Mouse (Mus musculus) stomach, embryonic 16.5 days (tissue): ENCODE data around the gene Slc25a45. TPM values are rescaled to one million over a fixed set of nuclear protein-coding genes. Genes with fewer than 3 reads are reported as not detected.

Source experiments
- ATAC-seq: fragments of 200-750 bp; cut with Nextera tagmentation; 2 replicates; pipeline ENCODE4 v1.8.0; 2017; ENCODE audit warnings: moderate number of reproducible peaks, moderate TSS enrichment; ENCODE audit not compliant: insufficient read depth, low FRiP score
- H3K27ac ChIP-seq: fragments of 300-500 bp; sonication (generic); 2 replicates; pipeline ENCODE4 v1.5.1; 2014; ENCODE audit warnings: low read length
- H3K27me3 ChIP-seq: fragments of 300-500 bp; sonication (generic); 2 replicates; pipeline ENCODE4 v1.6.1; 2014; ENCODE audit warnings: low read length, control low read depth, mixed read lengths; ENCODE audit not compliant: control insufficient read depth, insufficient read depth
- H3K36me3 ChIP-seq: fragments of 300-500 bp; sonication (generic); 2 replicates; pipeline ENCODE4 v1.6.1; 2014; ENCODE audit warnings: low read length; ENCODE audit not compliant: control insufficient read depth, insufficient read depth
- H3K4me1 ChIP-seq: fragments of 300-500 bp; sonication (generic); 2 replicates; pipeline ENCODE4 v1.6.1; 2014; ENCODE audit warnings: low read length, control low read depth, mixed read lengths; ENCODE audit not compliant: control insufficient read depth, insufficient read depth
- H3K4me2 ChIP-seq: fragments of 300-500 bp; sonication (generic); 2 replicates; pipeline ENCODE4 v1.6.1; 2014; ENCODE audit warnings: low read depth, low read length, mixed read lengths
- H3K4me3 ChIP-seq: fragments of 300-500 bp; sonication (generic); replicated peaks from 2 replicates; pipeline ENCODE4 v1.5.1; 2014; ENCODE audit warnings: mild to moderate bottlenecking, low read length
- H3K9ac ChIP-seq: fragments of 300-500 bp; sonication (generic); 2 replicates; pipeline ENCODE4 v1.6.1; 2014; ENCODE audit warnings: low read length
- H3K9me3 ChIP-seq: fragments of 300-500 bp; sonication (generic); replicated peaks from 2 replicates; pipeline ENCODE4 v1.6.1; 2016; ENCODE audit warnings: low read length, control low read depth; ENCODE audit not compliant: control insufficient read depth
- WGBS: fragments of 180-500 bp; shearing (Covaris S2); extraction: QIAGEN DNeasy Blood & Tissue Kit; methylation state at CpG from one replicate; pipeline ENCODE4 v1.1.7; 2014; 5-methylcytosine and 5-hydroxymethylcytosine counted together
- polyA plus RNA-seq: library from polyadenylated mRNA; unstranded; fragments of >200 nt; fragmentation: Nextera tagmentation; extraction: Ambion mirVana; gene quantifications from 2 replicates; pipeline ENCODE4 v1.2.1, GENCODE M21; 2015

Slc25a45 gene
- polyA plus RNA-seq, 1 experiment from 2014 or later: 5.1 TPM

DNA sequence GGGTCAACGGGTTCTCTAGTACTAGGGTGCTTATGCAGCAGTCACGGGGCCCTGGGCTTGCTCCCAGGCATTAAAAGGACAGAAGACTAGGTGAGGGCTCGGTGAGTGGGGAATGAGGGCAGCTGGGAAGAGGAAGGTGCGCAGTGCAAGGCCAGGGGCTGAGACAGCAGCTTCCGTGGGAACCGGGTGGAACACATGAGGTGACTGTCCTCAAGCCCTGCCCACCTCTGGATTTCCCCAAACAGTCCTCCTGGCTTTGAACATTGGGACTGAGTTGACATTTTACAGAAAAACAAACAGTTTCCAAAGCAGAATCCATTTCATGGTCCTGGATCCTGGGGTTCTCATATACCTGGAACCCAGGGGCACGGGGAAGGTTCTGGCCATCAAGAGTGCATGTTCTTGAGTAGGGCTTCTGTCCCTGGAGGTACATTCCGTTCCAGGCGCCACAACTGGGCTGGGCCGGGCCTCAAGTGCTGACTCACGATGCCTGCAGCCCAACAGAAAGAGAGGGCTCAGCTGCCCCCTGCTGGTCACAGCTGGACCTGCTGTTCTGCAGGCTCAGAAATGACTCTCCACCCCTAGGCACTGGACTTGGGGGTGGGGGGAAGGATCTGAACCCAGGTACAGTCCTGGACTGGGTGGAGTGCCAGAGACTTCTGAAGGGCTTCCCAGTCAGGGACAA, 27.6 kb upstream of the Slc25a45 start:
- peak; percentile 30; the same call in 1 of the 2 replicates for ATAC-seq
- Histone ChIP-seq H3K4me2 (peak overlapping the region; percentile 80), H3K36me3 (no peaks in the 10 kb centered on the region), H3K4me1 (peaks cover 59% of the 10 kb centered on the region), H3K4me3 (peak overlapping the region; percentile 2; the same call in 1 of the 2 replicates), H3K9me3 (no peaks in the 10 kb centered on the region), H3K27me3 (no peaks in the 10 kb centered on the region), H3K9ac (peak overlapping the region; percentile 76; the same call in 1 of the 2 replicates), H3K27ac (peak overlapping the region; percentile 100)
- WGBS: 22% methylated on average over 11 of the region's 11 CpGs

DNA sequence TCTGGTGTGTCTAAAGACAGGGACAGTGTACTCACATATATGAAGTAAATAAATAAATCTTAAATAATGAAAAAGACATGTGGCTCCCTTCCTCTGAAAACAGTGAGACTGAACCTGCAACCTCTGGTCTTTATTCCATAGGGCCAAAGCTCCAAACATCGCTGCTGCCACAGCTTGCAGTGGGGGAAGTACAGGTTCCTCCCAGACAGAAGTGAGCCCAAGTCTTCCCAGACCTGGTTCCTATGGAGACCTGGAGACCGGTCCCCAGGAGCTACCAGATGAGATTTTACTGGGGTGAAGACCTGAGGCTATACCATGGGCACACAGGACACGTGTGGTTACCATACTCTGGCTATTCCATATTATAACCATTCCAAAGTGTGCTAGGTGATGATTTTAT, 26.7 kb upstream of the Slc25a45 start:
- no peak for ATAC-seq
- WGBS: 83% methylated on average over 3 of the region's 3 CpGs
- H3K4me1 ChIP-seq: peaks cover 53% of the 10 kb centered on the region

DNA sequence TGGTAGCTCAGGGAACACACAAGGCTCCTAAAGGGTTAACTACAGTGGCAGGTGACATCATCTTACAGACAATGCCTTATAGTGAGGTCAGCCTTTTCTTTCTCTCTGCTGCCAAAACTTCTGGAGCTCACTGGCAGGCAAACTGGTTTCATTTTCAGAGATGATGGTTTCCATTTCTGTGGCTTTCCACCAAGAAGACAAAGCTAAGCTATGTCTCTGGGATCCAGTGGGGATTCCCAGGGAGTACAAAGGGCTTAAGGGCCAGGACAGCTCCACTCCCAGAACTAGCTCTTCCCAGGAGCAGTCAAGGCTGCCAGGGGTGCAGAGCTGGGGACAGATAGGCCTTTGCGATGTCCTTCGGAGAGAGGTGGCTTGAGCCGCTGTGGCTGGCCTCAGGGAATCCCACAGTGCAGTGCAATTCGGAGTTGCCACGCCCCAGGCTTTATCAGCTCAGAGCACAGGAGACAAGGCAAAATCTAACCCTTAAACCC, 26.1 kb upstream of the Slc25a45 start:
- Histone ChIP-seq H3K36me3 (no peaks in the 10 kb centered on the region), H3K4me1 (peaks cover 53% of the 10 kb centered on the region), H3K4me2 (peak overlapping the region; percentile 22; the same call in 1 of the 2 replicates), H3K9ac (peak overlapping the region; percentile 30), H3K27me3 (no peaks in the 10 kb centered on the region), H3K27ac (peak overlapping the region; percentile 76), H3K9me3 (no peaks in the 10 kb centered on the region), H3K4me3 (no peak overlapping the region)
- 59% methylated on average over 5 of the region's 5 CpGs for WGBS
- no peak for ATAC-seq

More for the DNA sequence above, 26.7 kb upstream of the Slc25a45 start:
- H3K9ac ChIP-seq: no peak overlapping the region
- H3K36me3 ChIP-seq: no peaks in the 10 kb centered on the region
- H3K27me3 ChIP-seq: no peaks in the 10 kb centered on the region
- H3K4me2 ChIP-seq: no peak overlapping the region
- H3K27ac ChIP-seq: no peak overlapping the region
- H3K4me3 ChIP-seq: no peak overlapping the region
- no peaks in the 10 kb centered on the region for H3K9me3 ChIP-seq

DNA sequence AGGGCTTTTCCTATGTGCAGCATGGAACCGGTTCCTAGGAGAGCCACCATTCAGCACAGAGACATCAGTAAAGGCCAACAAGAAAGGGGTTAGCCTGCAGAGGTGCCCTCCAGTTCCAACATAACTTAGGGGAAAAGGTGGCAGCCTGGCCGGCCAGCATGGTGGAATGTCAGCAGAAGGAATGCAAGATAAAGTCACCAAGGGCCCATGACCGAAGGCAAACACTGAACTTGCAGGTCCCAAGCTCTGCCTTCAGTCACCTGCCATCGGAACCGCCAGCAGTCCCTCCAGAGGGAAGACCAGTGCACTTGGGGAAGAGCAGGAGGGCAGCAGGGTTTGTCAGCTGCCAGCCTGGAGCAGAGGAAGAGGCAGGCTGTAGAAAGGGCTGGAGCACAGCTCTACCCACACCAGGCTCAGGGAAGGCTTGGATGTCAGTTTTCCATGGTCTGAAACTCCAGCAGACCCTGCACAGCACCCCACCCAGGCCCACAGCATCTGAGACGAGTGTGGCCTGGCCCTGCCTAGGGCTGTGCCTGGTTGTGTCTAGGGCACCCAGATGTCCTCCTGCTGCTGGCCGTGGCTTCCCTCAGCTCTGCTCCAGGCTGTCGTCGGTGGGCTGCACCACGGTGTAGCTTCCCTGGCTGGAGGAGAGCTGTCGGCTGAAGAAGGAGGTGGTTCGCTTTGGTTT, 25.4 kb upstream of the Slc25a45 start:
- no peaks in the 10 kb centered on the region for H3K9me3 ChIP-seq
- H3K4me1 ChIP-seq: peaks cover 48% of the 10 kb centered on the region
- no peaks in the 10 kb centered on the region for H3K36me3 ChIP-seq
- 73% methylated on average over 12 of the region's 12 CpGs for WGBS
- H3K27ac ChIP-seq: peak overlapping the region; percentile 76
- no peaks in the 10 kb centered on the region for H3K27me3 ChIP-seq
- H3K4me3 ChIP-seq: no peak overlapping the region
- no peak overlapping the region for H3K4me2 ChIP-seq
- no peak for ATAC-seq
- peak overlapping the region; percentile 47 for H3K9ac ChIP-seq

DNA sequence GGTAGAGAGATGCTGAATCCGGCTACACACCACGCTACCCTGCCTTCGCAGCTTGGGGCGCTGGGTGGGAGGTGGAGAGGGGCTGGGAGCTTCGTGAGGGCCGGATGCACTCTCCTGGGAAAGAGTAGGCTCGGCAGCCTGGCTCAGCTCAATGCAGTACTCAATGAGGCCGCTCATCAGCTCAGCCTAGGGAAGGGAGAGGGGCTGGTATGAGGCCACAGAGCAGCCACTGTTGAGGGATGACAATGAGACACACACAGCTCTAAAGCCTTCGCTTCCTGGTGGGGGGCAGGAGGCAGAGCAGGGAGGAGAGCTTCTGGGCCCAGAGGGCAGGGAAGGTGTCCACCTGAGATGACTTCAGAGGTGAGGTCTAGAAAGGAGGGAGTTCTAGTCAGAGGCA, 21.0 kb upstream of the Slc25a45 start:
- Histone ChIP-seq H3K9me3 (no peaks in the 10 kb centered on the region), H3K27me3 (no peaks in the 10 kb centered on the region), H3K4me2 (no peak overlapping the region), H3K4me1 (peaks cover 10% of the 10 kb centered on the region), H3K9ac (no peak overlapping the region), H3K36me3 (peaks cover 14% of the 10 kb centered on the region), H3K27ac (no peak overlapping the region), H3K4me3 (no peak overlapping the region)
- 89% methylated on average over 9 of the region's 9 CpGs for WGBS
- ATAC-seq: no peak

DNA sequence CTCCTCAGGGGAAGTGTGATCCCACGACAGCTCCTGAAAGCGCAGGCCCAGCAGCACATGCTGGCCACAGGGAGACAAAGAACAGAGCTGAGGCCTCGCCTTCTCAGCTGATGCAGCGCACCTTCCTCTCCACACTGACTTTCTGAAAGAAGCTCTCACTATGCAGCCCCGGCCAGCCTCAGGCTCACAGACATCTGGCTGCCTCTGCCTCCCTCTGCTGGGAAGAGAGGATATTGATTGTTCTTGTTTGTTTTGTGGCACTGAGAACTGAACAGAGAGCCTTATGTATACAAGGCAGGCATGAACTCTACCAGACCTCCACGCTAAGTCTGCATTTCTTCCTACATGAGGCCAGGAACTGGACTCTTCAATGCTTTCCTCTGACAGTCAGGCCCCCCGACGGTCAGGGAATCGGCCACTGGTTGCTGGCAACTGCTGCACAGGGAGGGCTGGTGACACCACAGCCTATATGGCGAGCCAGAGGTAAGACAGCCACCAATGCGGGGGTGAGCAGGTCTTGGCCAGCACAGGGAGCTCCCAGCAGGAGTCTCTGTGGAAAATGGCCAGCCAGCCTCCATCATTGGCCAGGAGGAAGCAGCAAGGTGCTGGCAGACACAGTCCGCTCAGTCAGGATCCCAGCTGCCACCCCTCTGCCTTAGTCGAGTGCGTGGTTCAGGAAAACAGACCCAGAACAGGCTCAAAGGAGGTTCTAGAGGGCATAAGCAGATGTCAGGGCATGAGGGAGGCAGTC, 15.1 kb upstream of the Slc25a45 start:
- Histone ChIP-seq H3K36me3 (peaks cover 32% of the 10 kb centered on the region), H3K27me3 (no peaks in the 10 kb centered on the region), H3K4me1 (no peaks in the 10 kb centered on the region), H3K4me3 (no peak overlapping the region), H3K9ac (no peak overlapping the region), H3K27ac (no peak overlapping the region), H3K4me2 (no peak overlapping the region), H3K9me3 (no peaks in the 10 kb centered on the region)
- 97% methylated on average over 14 of the region's 14 CpGs for WGBS
- ATAC-seq: no peak

DNA sequence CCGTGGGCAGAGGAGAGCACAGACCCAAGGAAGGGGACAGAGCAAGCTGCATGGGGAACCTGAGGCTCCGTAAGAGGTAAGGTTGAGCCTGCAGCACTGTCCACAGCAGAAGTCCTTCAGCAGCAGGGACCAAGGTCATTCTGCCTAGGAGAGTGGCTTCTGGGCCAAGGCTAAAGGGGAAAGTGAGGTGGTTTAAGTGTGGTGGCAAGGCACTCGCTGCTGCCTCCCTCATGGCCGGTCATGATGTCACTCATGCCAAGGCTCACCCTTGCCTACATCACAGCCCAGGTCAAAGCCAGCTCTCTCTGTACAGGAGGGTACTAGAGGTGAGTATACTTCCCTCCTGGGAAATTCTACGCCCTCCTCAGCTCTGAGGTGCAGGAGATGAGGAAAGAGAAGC, 13.8 kb upstream of the Slc25a45 start:
- Histone ChIP-seq H3K36me3 (peaks cover 32% of the 10 kb centered on the region), H3K4me2 (no peak overlapping the region)
- ATAC-seq: no peak

DNA sequence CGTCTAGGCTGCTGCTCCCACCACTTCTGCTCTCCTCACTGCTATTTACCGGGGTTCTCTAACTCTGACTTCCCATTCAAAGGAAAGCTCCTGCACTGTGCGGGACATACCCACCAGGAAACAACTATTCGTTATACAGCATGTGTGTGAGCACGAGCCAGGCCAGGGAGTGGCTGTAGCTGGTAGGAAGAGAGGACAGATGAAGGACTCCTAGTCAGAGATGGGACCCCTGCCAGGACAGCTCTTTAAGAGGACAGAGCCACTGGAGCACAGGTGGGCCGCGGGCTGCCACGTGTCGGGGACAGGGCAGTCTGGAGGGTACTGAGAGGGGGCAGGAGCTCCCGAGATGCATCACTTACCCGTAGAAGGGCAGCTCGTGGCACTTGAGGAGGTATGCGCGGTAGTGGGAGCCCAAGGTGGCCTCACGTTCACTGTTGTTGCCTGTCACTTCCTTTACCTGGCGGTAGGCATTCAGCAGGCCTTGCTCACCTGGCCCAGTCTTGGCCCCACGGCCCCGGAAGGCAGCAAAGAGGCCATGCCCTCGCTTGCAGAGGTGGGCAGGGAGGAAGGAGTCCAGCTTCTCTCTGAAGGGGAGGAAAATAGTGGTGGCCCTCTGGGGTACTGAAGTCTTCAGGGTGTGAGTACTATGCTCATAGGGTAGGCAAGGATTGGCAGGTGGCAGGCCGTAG, 12.8 kb upstream of the Slc25a45 start:
- 91% methylated on average over 20 of the region's 20 CpGs for WGBS
- no peak overlapping the region for H3K4me3 ChIP-seq
- H3K4me2 ChIP-seq: no peak overlapping the region
- no peak overlapping the region for H3K27ac ChIP-seq
- H3K9ac ChIP-seq: no peak overlapping the region
- no peaks in the 10 kb centered on the region for H3K27me3 ChIP-seq
- no peak for ATAC-seq
- H3K9me3 ChIP-seq: no peaks in the 10 kb centered on the region
- peaks cover 25% of the 10 kb centered on the region for H3K36me3 ChIP-seq
- H3K4me1 ChIP-seq: no peaks in the 10 kb centered on the region

More for the DNA sequence above, 13.8 kb upstream of the Slc25a45 start:
- 98% methylated on average over 5 of the region's 5 CpGs for WGBS
- no peaks in the 10 kb centered on the region for H3K27me3 ChIP-seq
- no peaks in the 10 kb centered on the region for H3K4me1 ChIP-seq
- no peak overlapping the region for H3K27ac ChIP-seq
- no peak overlapping the region for H3K9ac ChIP-seq
- no peaks in the 10 kb centered on the region for H3K9me3 ChIP-seq
- H3K4me3 ChIP-seq: no peak overlapping the region
